Mouse (Mus musculus): ENCODE measurements around the gene Sfmbt2. TPM values are rescaled to one million over a fixed set of nuclear protein-coding genes. Genes with fewer than 3 reads are reported as not detected.

Gene Sfmbt2
- total RNA-seq, 2 experiments from 2014 or later = 2.9 to 3.3 TPM

DNA sequence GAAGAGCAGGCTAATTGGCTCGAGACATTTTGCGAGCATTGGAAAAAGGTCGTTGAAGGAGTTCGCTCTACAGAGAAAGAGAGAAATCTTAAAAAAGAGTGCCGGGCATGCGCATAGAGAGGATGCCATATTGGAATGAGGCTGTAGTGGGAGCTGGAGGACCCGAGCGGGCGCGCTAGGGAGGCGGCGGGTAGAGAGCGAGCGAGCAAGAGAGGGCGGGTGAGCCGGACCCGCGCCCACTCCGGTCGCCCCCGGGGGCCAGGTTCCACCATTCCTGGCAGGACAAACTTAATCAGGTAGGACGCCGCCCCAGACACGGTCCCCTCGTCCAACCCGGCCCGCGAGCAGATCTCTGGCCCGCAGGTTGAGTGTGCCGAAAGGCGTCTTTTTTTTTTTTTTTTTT lies 2.0 kb downstream of the Sfmbt2 start:
- peak in 1 of 2 experiments; percentile 73 for DNase-seq (ENCODE audit: low spot score in 2 of 2)

DNA sequence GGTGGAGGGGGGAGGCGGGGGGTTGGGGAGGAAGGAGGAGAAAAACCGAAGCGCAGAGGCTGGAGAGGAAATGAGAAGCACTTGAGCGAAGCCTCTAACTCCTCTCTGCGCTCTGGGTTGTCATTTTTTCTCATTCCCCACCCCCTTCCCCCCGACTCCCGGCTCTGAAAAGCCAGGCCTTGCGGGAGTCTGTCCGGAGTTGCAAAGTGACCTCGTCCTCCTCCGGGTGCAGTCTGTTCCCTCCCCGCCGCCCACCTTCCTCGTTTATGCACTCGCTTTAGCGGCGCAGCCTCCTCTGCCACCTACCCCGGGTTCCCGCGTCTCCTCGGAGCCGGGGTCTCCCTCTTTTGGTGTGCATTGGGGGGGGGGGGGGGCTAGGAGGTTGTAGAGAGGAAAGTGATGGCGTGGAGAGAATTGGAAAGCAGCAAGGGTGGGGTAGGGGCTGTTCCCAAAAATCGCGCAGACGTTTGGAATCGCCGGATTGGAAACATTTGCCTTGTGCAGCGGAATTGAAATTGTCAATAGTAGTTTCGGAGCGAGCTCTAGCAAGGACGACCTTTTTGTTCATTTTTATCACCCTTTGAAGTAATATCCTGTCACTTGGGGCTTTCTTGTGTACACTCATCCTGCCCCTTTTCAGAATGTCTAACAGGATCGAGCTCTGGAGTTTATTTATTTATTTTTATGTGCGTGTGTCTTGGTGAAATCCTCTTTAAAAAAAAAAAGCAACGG lies 2.6 kb downstream of the Sfmbt2 start:
- DNase-seq (ENCODE audit: low spot score in 2 of 2) = peak in 1 of 2 experiments; percentile 30

DNA sequence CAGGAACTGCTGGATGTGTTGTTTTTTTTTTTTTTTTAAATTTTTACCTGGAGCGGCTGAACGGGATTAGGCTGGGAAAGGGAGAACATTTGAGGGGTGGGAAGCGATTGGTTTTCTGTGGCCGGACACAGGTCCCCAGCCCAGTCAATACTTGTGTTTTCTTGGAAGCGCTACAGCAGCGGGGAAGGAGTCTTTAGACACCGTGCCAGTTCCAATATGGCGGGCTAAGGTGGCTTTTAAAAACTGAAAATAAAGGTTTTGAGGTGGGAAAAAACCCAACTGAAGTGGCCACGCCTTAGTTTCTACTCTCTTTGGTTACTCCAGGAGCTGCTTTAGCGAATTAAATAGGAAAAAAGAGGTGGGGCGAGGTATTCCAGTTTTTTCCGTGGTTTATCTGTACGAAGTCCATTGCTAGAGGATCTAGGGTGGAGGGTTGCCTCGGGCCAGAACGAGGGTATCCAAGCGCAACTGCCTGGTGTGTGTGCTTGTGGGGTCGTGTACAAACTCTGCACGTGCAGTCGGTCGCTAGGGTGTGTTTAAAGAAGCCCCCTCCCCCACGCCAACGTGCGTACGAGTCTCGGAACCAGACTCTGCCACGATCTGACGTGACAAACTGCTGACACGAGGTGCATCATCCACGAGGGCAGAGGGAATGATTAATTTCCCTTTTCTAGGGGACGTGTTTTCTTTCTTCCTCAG lies 3.3 kb downstream of the Sfmbt2 start:
- DNase-seq (ENCODE audit: low spot score in 2 of 2) = peak in 1 of 2 experiments; percentile 11

DNA sequence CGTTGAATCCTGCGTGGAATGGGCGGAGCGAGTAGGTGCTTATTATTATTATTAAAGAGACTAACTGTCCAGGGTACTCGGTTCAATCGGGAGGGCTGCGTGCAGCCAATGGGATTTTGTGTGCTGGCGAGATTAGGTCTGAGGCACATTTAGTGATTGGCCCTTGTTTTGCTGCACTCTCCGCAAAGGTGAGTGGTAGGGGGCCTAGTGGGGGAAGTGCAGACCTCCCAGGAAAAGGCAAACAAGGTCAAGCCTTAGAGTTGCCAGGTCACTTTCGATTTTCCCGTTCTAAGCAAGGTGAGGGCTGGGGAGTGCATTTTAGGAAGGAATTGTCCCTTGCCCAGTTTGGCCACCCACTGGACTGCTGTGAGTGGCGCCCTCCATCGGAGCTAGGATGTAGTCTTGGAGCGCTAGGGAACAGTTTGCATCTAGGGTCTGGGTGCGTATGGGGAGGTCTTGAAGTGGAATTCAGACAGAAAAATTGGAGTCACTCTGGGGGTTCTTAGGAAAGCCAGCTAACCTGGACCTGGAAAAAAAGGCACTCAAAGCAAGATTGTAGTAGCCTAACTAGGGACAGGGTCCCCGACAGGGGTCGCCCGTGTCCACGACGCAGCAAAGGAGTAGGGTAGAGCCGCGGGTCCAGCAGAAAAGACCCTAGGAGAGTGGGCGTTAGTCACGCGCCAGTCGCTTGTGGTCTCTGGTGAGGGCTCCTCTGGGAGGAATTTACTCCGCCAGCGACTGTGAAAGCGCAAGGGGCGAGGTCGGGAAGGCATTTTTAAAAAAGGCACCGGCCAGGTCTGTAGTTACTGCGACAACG lies 4.1 kb downstream of the Sfmbt2 start:
- peak in 1 of 2 experiments; percentile 32 for DNase-seq (ENCODE audit: low spot score in 2 of 2)

DNA sequence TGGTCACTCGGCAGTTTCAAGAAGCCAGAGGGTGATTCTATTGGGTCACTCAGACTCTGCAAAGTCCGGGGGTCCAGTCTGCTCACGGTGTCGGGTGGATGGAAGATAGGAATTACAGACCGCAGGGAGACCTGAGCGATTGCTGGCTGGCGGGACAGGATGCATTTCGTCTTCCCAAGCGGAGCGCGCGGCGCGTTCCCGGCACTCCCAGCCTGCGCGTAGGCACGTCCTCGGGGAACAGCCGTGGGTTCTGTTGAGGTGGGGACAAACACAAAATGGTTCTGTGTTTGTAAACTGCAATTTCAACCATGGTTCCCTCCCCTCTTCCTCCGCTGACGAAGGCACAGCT lies 4.7 kb downstream of the Sfmbt2 start:
- DNase-seq (ENCODE audit: low spot score in 2 of 2) = peak in 1 of 2 experiments; percentile 65

DNA sequence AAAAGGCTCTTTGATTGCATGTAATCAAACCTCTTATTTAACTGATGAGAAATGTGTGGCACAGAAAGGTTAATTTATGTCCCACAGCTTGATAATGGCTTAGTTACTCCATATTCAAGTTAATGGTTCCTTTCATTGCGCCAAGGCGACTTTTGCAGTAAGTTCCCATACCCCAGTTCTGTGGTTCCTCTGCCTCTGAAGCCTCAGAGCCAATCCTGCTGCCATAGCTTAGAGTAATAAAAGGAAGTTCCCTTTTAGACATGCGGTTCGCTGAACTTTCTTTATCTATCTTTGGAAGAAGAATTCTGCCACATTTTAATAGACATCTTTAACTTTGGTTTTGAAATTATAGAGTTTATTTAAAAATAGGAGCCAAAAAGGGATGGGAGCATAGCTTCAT lies 19.7 kb downstream of the Sfmbt2 start:
- no peak for DNase-seq (ENCODE audit: low spot score in 2 of 2)

DNA sequence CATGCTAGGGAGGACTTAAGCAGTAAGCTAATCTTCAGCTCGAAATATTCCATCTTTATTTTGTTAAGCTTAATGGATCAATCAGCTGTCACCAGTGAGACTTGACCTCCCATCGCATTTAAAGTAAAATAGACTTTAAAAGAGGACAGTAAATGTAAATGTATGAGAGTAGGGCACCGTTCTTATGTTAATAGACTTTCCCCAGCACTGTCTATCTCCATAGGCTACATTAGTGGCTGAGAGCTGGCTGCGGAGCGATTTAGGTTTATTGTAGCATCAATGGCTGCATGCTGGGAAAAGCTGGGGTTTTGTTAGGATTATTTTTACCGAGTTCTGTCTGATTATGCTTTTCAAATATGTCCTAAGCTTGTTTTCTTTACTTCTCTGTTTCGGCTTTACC lies 20.5 kb downstream of the Sfmbt2 start:
- no peak for DNase-seq (ENCODE audit: low spot score in 2 of 2)

DNA sequence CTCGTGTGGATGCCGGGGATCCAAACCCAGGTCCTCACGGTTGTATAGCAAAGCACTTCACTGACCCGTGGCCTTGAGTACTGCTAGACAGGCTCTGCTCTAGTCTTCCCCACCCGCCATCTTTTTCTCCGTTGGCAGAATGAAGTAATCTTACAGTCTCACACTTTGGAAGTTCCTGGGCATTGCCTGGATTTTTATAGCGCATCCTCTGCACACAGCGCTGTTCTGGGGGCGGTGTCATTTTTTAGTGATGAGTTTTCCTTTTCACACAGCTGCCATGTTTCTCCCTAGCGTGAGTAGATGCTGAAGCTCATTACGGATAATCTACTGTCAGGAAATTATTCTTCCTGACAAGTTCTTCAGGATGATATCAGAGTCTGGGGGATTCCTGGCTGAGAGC lies 24.8 kb downstream of the Sfmbt2 start:
- DNase-seq (ENCODE audit: low spot score in 2 of 2) = peak in 1 of 2 experiments; percentile 8

DNA sequence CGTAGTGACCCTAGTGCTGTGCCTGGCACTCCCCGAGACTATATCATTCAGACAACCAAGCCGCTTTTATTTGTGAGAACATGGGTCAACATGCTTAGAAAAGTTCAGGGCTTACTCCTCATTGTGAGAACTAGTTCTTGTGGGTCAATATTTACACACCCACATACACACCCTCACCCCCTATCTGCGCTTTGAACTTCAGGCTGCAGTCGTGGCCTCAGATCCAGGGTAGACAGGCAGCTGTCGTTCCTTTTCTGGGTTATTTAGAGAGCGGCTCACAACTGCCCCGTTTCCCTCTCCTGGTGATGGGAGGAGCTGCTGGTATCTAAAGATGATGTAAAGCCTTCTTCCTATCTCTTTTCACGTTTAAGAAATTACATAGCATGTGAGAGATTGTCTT lies 27.5 kb downstream of the Sfmbt2 start:
- DNase-seq (ENCODE audit: low spot score in 2 of 2) = no peak

DNA sequence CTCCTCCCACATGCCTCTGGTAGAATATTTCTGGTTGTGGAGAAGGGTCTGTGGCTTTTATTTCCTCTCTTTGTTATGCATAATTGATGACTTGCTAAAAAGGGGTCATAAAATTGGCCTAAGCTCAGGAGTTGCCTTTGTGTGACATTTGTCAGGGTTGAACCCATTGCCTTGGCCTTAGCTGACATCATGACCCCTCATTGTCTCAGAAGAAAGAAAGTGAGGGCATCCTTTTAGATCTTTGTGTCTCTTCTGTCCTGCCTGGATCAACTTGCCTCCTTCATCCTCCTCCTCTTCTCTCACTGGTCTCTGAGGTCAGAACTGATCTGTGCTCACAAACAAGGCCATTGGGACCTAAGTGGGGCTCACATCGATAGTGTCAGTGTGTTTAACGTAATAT lies 35.8 kb downstream of the Sfmbt2 start:
- no peak for DNase-seq (ENCODE audit: low spot score in 2 of 2)

DNA sequence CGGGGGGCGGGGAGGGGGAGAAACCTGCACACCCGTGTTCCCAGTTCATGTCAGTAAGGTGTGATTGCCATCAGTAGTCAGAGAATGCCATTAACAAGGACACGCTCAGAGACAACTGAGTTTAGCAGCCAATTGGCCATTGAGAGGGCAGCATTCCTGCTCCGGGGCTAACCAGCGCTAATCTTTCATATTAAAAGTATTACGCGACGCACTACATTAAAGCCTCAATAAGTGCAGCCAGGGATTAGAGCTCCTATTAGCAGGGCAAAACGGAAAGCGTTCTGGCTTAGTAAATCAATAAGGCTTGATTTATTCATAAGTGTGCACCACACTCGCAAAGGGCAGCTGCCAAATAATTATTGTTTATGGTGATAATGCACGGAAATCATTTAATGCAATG lies 39.1 kb downstream of the Sfmbt2 start:
- DNase-seq (ENCODE audit: low spot score in 2 of 2) = no peak

DNA sequence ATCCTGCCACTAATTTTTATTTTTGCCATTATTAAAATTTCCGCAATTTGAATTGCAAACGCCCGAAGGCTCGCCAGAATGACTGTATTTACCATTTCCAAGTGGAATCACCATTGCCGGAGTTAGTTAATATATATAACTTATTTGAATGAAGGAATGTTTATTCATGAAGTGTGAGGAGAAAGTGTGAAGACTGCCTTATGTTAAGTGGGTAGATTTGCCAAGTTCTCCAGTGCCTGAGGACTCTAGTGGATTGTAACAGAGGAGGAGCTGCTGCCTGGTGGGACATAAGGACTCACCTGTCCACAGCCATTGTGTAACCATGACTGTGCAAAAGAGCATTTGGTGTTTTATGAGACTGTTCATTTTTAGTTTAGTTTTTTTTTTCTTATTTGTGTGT lies 39.8 kb downstream of the Sfmbt2 start:
- DNase-seq (ENCODE audit: low spot score in 2 of 2) = peak in 1 of 2 experiments; percentile 3

DNA sequence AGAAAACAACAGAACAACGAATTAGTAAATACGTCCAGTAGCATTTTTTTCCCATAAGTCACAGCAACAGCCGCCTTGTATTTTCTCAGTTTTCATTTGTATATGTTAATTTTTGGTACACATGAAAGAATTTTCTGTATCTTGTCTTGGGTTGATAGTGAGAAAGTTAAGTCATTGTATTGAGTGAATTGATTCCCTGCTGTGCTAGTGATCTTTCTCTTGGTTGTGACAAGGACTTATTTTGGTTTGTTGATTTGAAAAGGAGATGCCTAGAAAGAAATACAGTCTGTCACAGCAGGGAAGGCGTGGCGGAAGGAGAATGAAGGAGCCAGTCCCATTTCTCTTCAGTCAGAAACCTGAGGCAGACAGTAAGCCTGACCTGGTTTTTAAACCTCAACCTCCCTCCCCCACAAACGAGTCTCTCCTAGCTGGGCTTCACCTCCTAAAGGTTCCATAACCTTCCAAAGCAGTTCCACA lies 50.7 kb downstream of the Sfmbt2 start:
- no peak for DNase-seq (ENCODE audit: low spot score in 2 of 2)

DNA sequence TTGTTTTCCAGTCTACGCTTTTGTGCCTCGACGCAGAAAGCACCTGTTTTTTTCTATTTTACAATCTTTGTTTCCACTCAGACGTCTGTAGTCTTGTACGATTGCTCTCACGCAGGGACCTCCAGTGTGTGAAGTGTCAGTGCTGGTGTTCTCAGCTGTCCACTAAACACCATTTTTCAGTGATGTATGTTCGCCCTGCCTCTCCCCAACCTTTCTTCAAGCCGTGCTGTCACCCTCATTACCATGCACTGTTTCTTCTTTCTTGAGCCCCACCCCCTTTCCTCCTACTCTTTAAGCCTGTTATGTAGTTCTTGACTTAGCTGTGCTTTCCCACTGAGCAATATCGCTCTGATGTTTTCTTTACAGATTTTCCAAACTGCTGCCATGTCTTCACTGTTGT lies 67.0 kb downstream of the Sfmbt2 start:
- DNase-seq (ENCODE audit: low spot score in 2 of 2) = no peak

DNA sequence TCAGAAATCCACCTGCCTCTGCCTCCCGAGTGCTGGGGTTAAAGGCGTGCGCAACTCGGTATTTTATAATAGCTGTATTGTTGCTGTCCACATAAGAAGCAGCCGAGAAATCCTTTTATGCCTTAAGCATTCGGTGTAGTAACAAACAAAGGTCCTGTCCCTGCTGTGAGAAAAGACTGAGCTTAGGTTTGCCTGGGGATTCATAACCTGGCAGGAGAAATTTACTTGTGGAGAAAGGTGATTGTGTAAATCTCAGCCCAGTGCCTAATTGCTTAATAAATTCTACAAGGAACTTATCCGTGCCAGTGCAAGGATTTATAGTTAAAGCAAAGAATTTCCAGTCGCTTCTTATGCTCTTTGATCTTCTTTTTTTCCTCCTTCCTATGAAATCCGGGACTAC lies 71.5 kb downstream of the Sfmbt2 start:
- DNase-seq (ENCODE audit: low spot score in 2 of 2) = no peak

DNA sequence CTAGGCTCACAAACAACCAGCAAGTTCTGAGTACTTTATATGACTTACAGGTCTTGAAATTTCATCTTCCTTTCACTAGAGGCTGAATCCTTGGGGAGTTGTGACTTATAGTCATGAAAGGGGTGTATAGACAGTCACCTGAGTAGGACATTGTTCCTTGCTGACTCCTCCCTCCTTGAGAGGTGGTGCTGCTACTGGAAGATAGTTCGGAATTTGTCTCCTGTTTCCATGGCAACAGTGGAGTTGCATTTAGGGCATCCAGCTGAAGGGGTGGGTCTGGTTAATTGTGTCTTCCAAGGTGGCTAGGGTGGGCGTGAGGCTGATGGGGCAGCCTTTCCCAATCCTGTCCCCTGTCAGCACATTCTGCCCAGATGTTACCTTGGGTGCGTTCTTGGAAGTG lies 83.3 kb downstream of the Sfmbt2 start:
- DNase-seq (ENCODE audit: low spot score in 2 of 2) = no peak

DNA sequence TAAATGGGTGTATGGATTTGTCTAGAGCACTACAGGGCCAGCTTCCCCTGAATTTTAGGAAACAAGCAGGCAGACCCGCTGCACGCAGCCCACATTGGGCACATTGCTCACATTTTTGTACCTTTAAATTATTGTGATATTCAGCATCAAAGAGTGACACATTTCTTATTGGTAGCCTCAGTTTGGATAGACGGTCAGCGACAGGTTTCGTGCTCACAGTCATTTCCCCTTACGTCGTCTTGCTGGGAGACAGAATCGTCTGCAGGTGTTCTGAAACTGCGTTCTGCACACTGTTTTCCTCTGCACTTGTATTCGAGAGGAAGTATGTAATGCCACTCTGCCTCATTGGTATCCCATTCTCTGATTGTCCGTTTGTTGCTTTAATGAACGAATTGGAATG lies 88.0 kb downstream of the Sfmbt2 start:
- no peak for DNase-seq (ENCODE audit: low spot score in 2 of 2)

DNA sequence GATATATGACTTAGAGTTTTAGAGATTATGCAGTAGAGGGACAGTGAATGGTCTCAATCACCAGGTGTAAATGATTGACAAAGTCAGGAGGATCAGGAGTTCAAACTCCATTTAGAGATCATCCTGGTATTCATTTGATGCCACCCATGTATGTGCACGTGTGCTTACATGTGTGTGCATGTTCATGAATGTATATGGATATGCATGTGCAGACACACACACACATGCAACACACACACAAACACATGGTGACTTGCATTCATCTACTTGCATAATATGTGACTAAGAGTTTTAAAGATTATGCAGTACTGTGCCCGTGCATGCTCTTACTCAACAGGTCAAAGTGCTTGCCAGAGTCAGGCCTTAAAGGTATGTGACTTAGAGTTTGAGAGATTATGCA lies 146.2 kb downstream of the Sfmbt2 start:
- DNase-seq (ENCODE audit: low spot score in 2 of 2) = no peak

DNA sequence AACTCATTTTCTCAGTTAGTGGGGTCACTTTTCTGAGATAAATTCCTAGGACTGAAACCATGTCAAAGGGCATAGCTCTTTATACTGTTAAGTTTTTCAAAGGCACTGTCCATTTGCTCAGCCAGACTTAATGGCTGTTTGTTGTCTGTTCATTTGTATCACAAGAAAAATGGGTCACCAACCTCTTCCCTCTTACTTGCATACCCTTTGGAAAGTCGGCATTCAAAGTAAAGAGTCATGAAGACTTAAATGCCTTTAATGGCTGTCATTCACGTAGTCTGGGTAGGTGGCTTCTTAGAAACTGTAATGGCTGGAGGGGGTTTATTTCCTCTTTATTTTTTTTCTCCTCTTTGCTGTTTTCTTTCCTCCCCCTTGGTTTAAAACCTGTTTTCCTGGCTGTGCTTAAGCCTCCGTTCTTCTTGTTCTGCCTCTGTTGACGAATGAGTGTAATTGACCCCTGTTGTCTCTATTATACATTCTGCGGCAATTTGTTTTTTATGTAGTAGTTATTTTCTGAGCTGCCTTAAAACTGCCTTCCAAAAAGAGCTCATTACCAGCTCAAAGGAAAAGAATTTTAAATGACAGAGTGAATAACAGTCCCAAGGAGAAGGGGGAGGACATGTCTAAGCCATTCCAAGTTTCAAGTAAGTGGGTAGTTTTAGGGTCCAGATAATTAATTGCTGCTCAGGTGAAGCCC lies 151.6 kb downstream of the Sfmbt2 start:
- DNase-seq (ENCODE audit: low spot score in 2 of 2) = no peak

DNA sequence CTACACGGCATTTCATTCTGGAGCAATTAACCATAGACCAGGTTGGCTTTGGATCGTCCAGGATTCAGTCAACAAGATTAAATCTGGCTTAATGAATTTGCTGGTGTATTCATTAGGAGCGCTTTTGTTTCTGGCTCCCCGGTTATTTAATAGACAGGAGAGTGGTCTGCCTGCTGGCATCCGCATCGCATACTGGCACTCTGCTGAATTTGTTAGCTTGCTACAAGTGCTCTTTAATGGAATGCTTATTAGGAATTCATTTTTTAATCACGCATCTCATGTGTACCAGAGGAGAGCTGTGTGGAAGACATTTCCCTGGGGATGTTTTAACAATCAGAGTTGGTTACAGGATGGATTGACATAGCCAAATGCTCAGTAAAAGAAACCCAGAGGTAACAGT lies 155.3 kb downstream of the Sfmbt2 start:
- no peak for DNase-seq (ENCODE audit: low spot score in 2 of 2)

DNA sequence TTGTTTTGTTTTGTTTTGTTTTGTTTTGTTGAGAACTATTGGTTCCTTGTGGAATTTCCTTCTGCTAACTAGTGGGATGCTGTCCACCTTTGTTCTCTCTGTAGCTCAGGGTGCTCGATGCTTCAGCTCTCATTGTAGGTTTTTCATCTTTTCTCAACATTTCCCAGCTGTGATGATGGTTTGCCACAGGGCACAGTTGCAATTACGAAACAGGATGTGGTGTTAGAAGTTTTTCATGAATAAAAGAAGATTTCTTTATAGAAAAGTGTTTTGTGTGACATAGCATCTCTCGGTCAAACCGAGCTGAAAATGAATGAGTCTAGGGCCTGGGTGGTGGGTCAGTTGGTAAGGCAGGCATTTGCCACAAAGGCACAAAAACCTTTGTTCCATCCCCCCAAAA lies 171.5 kb downstream of the Sfmbt2 start:
- DNase-seq (ENCODE audit: low spot score in 2 of 2) = no peak

Data from layer of hippocampus, adult 18-20 months (tissue).